14 mouse cellular contexts compared by ENCODE assay signal in genomic region chr1:188017956-188018862, GRCm38 (mm10).
DNase-seq lines count a peak whose midpoint lies in the region; ATAC-seq and TF ChIP-seq lines count a peak whose summit lies in the region.
"Had no signal": no experiment of that assay in that cellular context is flagged by ENCODE, and none has a peak within 500 bp of the region (broad histone marks: within the 10 kb centered on the region; RNA-seq: fewer than 3 reads in every experiment).

No protein-coding gene starts in this region.

- ATAC-seq in liver, embryonic 14.5 days (ENCODE audit: insufficient read depth): no peak
- ATAC-seq in liver, embryonic 11.5 days (replicated peaks; ENCODE audit: low FRiP score): no peak
- no peak for ATAC-seq in limb, embryonic 14.5 days (ENCODE audit: low FRiP score, low read depth)
- ATAC-seq: midbrain, embryonic 15.5 days had no signal

- H3K4me1 ChIP-seq in liver, embryonic 14.5 days (replicated peaks; ENCODE audit: control insufficient read depth in 2 of 2, insufficient read depth in 2 of 2, low read length in 1 of 2): no peaks in the 10 kb centered on the region
- no peaks in the 10 kb centered on the region for H3K4me1 ChIP-seq in liver, embryonic 11.5 days (replicated peaks; ENCODE audit: control insufficient read depth, insufficient read depth, low read length)
- H3K4me1 ChIP-seq in heart, embryonic 10.5 days: peaks cover 19% of the 10 kb centered on the region
- H3K4me1 ChIP-seq in limb, embryonic 14.5 days (ENCODE audit: control insufficient read depth, insufficient read depth, low read length): peaks cover 6% of the 10 kb centered on the region
- H3K4me1 ChIP-seq in hindbrain, embryonic 10.5 days (replicated peaks): no peaks in the 10 kb centered on the region
- H3K4me1 ChIP-seq: embryonic facial prominence, embryonic 15.5 days; midbrain, embryonic 15.5 days had no signal

- no peak overlapping the region for H3K9ac ChIP-seq in liver, embryonic 14.5 days (replicated peaks)
- H3K9ac ChIP-seq in liver, embryonic 11.5 days (ENCODE audit: low read depth, low read length): no peak overlapping the region
- H3K9ac ChIP-seq in limb, embryonic 14.5 days (ENCODE audit: low read depth, low read length, severe bottlenecking): no peak overlapping the region
- H3K9ac ChIP-seq: embryonic facial prominence, embryonic 15.5 days; hindbrain, embryonic 13.5 days; midbrain, embryonic 15.5 days; neural tube, embryonic 15.5 days had no signal

- 0 out of 2 replicates have a peak, but pooled peaks have one; percentile 2 for TF ChIP-seq CTCF in liver, embryonic 14.5 days (IDR thresholded peaks at IDR 0.05; ENCODE audit: low read depth)
- TF ChIP-seq CTCF in gastrocnemius, adult 2 months (IDR thresholded peaks at IDR 0.05): no peak

- H3K4me3 ChIP-seq in liver, embryonic 14.5 days (ENCODE audit: insufficient read depth in 1 of 2, low read depth in 2 of 2, low read length in 2 of 2): no peak overlapping the region
- no peak overlapping the region for H3K4me3 ChIP-seq in liver, embryonic 11.5 days (ENCODE audit: low read depth, low read length)
- H3K4me3 ChIP-seq in heart, embryonic 10.5 days: 0 out of 2 replicates have a peak overlapping the region, but pooled peaks have one; percentile 22
- H3K4me3 ChIP-seq in limb, embryonic 14.5 days (replicated peaks; ENCODE audit: low read length): no peak overlapping the region
- no peak overlapping the region for H3K4me3 ChIP-seq in hindbrain, embryonic 10.5 days
- H3K4me3 ChIP-seq in gastrocnemius, adult 2 months: no peak overlapping the region
- H3K4me3 ChIP-seq: embryonic facial prominence, embryonic 15.5 days; hindbrain, embryonic 13.5 days; midbrain, embryonic 15.5 days; neural tube, embryonic 15.5 days had no signal

- TF ChIP-seq POLR2A in limb, embryonic 14.5 days (IDR thresholded peaks at IDR 0.05; ENCODE audit: borderline replicate concordance, extremely low read depth, insufficient read depth, insufficient read length): no peak

- TF ChIP-seq EP300 in liver, embryonic 14.5 days (IDR thresholded peaks at IDR 0.05; ENCODE audit: low read depth): no peak

- no peak overlapping the region for H3K4me2 ChIP-seq in liver, embryonic 14.5 days (ENCODE audit: low read depth)
- H3K4me2 ChIP-seq in liver, embryonic 11.5 days: no peak overlapping the region
- H3K4me2 ChIP-seq in limb, embryonic 14.5 days (replicated peaks; ENCODE audit: low read depth, low read length, severe bottlenecking): peak overlapping the region; percentile 17; the same call in 1 of the 2 replicates
- H3K4me2 ChIP-seq: embryonic facial prominence, embryonic 15.5 days; hindbrain, embryonic 13.5 days; midbrain, embryonic 15.5 days; neural tube, embryonic 15.5 days had no signal

- no peaks in the 10 kb centered on the region for H3K36me3 ChIP-seq in liver, embryonic 14.5 days (replicated peaks; ENCODE audit: control insufficient read depth, insufficient read depth, low read depth)
- H3K36me3 ChIP-seq in liver, embryonic 11.5 days (ENCODE audit: control insufficient read depth, insufficient read depth, low read length): no peaks in the 10 kb centered on the region
- peaks cover 10% of the 10 kb centered on the region; the same call in 1 of the 2 replicates for H3K36me3 ChIP-seq in heart, embryonic 10.5 days
- no peaks in the 10 kb centered on the region for H3K36me3 ChIP-seq in limb, embryonic 14.5 days (ENCODE audit: control insufficient read depth, insufficient read depth, low read length)
- H3K36me3 ChIP-seq in hindbrain, embryonic 10.5 days: no peaks in the 10 kb centered on the region
- H3K36me3 ChIP-seq: embryonic facial prominence, embryonic 15.5 days; hindbrain, embryonic 13.5 days; midbrain, embryonic 15.5 days; neural tube, embryonic 15.5 days had no signal

- H3K27me3 ChIP-seq in liver, embryonic 14.5 days (ENCODE audit: control insufficient read depth, insufficient read depth, low read length): no peaks in the 10 kb centered on the region
- H3K27me3 ChIP-seq in liver, embryonic 11.5 days (replicated peaks; ENCODE audit: control insufficient read depth, insufficient read depth, low read length): no peaks in the 10 kb centered on the region
- H3K27me3 ChIP-seq in heart, embryonic 10.5 days (ENCODE audit: insufficient read depth, poor library complexity, severe bottlenecking): no peaks in the 10 kb centered on the region
- H3K27me3 ChIP-seq in limb, embryonic 14.5 days (ENCODE audit: control insufficient read depth, insufficient read depth, low read length): no peaks in the 10 kb centered on the region
- H3K27me3 ChIP-seq in hindbrain, embryonic 10.5 days (ENCODE audit: insufficient read depth, poor library complexity, severe bottlenecking): no peaks in the 10 kb centered on the region
- H3K27me3 ChIP-seq: embryonic facial prominence, embryonic 15.5 days; hindbrain, embryonic 13.5 days; midbrain, embryonic 15.5 days had no signal

- H3K27ac ChIP-seq in liver, embryonic 14.5 days: no peak overlapping the region
- H3K27ac ChIP-seq in liver, embryonic 11.5 days (ENCODE audit: low read depth, low read length): no peak overlapping the region
- H3K27ac ChIP-seq in heart, embryonic 10.5 days: peak overlapping the region; percentile 69; the same call in 1 of the 2 replicates
- no peak overlapping the region for H3K27ac ChIP-seq in limb, embryonic 14.5 days (replicated peaks; ENCODE audit: low read depth, low read length)
- no peak overlapping the region for H3K27ac ChIP-seq in hindbrain, embryonic 10.5 days
- no peak overlapping the region for H3K27ac ChIP-seq in gastrocnemius, adult 2 months
- H3K27ac ChIP-seq: embryonic facial prominence, embryonic 15.5 days; hindbrain, embryonic 13.5 days; midbrain, embryonic 15.5 days; neural tube, embryonic 15.5 days had no signal

- peak; percentile 60 to 61 for DNase-seq in cerebellum, postnatal 10 days
- DNase-seq in cerebellum, adult 9-11 months: no peak
- no peak for DNase-seq in liver, embryonic 14.5 days (ENCODE audit: low read depth in 3 of 3, low spot score in 3 of 3)
- DNase-seq in liver, embryonic 11.5 days (ENCODE audit: low spot score): no peak
- DNase-seq in heart, embryonic 10.5 days (ENCODE audit: low spot score): no peak
- no peak for DNase-seq in limb, embryonic 14.5 days (ENCODE audit: low spot score)
- no peak for DNase-seq in hindbrain, embryonic 10.5 days (ENCODE audit: low spot score)
- no peak for DNase-seq in gastrocnemius, adult 2 months
- DNase-seq: B cell, adult 2 months; cerebellum, postnatal 25 days had no signal

- H3K9me3 ChIP-seq in liver, embryonic 14.5 days (ENCODE audit: control insufficient read depth, low read length): no peaks in the 10 kb centered on the region
- no peaks in the 10 kb centered on the region for H3K9me3 ChIP-seq in liver, embryonic 11.5 days (ENCODE audit: control insufficient read depth, low read length)
- H3K9me3 ChIP-seq in heart, embryonic 10.5 days: no peaks in the 10 kb centered on the region
- no peaks in the 10 kb centered on the region for H3K9me3 ChIP-seq in limb, embryonic 14.5 days (ENCODE audit: control insufficient read depth, low read length)
- H3K9me3 ChIP-seq in hindbrain, embryonic 10.5 days: no peaks in the 10 kb centered on the region
- H3K9me3 ChIP-seq: embryonic facial prominence, embryonic 15.5 days; hindbrain, embryonic 13.5 days; midbrain, embryonic 15.5 days; neural tube, embryonic 15.5 days had no signal

- intact Hi-C loops in gastrocnemius, adult 2 months (cut with DNase I): no loop called here

- 47% methylated on average over 14 of the region's 14 CpGs for WGBS in liver, embryonic 14.5 days (ENCODE audit: insufficient replicate concordance)
- WGBS in liver, embryonic 11.5 days: 57% methylated on average over 14 of the region's 14 CpGs
- 40% methylated on average over 14 of the region's 14 CpGs for WGBS in heart, embryonic 10.5 days
- 40% methylated on average over 14 of the region's 14 CpGs for WGBS in limb, embryonic 14.5 days
- 77% methylated on average over 14 of the region's 14 CpGs for WGBS in hindbrain, embryonic 10.5 days

Comparison
In these comparisons a context has a peak if more than half of its experiments do, and no peak if none do; other contexts are left out.
1. DNase-seq: peak in cerebellum, postnatal 10 days (2 of 2); none in cerebellum, adult 9-11 months (single experiment), liver, embryonic 14.5 days (0 of 3), liver, embryonic 11.5 days (single experiment), heart, embryonic 10.5 days (single experiment), limb, embryonic 14.5 days (single experiment), hindbrain, embryonic 10.5 days (single experiment) and gastrocnemius, adult 2 months (single experiment).